Mouse (Mus musculus) adrenal gland, postnatal 10 days (tissue): ENCODE results near the gene Foxp2. TPM values are rescaled to one million over a fixed set of nuclear protein-coding genes. Genes with fewer than 3 reads are reported as not detected.

Experiments
- DNase-seq: peaks from one replicate; pipeline ENCODE4 v3.0.0; 2021; ENCODE audit warnings: mixed read lengths
- total RNA-seq, 2 experiments: library from RNA; stranded (reverse); gene quantifications; 2 replicates each; pipeline ENCODE4 v1.2.3; 2021

Gene Foxp2
- total RNA-seq, 2 experiments from 2014 or later: 5.5 to 7.0 TPM

DNA sequence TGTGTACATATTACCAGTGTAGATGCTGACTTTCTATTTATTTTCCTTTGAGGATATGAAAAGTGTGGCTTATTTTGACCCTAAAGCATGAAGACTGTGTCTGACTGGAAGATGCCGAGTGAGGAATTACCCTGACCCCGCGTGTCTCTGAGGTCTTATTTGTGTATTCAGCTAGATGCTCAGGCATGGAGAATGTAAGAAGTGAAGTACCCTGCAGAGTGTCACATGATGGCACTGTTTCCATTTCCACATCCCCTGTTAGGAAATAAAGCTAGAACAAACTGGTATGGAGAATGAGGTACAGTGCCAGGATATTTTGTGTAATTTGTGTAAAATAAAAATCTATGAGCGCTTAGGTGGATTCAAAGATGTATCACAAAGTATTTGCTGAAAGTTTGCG, 219.8 kb downstream of the Foxp2 start:
- DNase-seq: no peak

DNA sequence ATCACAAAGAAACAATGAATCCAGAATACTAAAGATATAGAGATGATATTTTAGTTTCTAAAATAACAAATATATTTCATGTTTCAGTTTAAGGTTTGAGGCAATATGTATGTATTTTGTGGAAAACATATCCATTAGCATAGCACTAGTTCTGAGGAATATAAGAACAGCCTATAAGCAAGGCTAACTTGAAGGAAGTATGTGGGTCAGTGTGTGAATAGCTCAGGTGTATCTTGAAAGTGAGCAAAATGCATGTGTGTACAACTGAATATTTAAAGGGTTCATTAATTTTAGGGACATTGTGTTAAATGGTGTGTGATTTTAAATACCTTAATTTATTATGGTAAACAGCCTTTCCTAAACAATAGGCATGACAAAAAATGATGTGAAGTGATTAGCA, 220.2 kb downstream of the Foxp2 start:
- no peak for DNase-seq

DNA sequence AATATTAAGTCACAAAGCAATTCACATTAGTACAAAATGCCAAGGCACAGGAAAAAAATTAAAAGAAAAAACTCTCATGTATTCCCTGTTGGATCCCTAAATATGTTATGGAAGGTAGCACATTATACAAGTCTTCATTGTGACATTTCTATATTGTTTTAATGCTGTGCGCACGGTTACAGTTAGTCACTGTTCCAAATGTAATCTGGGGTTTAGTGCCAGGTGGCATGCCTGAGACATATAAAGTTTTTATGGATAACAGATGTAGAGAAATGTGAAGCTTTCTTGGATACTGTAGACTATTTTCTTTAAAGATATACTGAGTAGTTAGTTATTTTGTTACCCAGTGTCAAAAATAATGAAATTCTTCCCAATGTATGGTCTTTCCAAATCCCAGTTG, 229.0 kb downstream of the Foxp2 start:
- no peak for DNase-seq

DNA sequence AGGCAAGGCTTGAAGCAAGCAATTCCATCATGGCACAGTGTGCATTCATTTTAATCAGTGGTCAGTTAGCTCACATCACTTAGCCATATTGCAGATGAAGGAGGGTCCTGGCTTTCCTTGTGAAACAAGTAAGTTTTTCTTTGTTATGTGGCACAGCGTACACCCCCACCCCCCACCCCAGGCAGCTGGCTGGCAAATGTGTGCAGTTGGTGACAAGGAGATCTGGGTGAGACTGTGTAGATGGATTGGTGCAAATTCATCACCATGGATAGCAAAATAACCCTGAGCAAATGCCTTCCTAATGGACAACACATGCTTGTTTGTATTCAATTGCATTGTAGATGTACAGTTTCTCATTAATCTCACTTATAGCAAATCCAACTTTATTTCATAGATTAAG, 240.9 kb downstream of the Foxp2 start:
- no peak for DNase-seq

DNA sequence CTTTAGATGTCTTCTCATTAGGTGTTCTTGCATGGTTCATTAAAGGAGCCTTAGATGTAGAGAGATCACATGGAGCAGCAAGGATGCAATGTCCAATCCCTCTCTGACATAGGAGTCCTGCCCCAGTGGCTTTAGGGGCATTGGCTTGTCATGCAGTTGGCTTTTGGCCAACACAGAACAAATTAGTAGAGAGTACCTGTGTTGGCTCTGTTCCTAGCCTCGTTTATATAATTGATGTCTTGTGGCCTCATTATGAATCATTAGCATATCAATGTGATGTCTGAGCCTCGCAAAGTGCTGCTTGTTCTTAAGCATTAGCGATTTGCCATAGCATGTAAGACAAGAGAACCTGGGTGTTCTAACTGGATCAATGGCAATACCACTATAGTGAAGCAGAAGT, 250.5 kb downstream of the Foxp2 start:
- no peak for DNase-seq

DNA sequence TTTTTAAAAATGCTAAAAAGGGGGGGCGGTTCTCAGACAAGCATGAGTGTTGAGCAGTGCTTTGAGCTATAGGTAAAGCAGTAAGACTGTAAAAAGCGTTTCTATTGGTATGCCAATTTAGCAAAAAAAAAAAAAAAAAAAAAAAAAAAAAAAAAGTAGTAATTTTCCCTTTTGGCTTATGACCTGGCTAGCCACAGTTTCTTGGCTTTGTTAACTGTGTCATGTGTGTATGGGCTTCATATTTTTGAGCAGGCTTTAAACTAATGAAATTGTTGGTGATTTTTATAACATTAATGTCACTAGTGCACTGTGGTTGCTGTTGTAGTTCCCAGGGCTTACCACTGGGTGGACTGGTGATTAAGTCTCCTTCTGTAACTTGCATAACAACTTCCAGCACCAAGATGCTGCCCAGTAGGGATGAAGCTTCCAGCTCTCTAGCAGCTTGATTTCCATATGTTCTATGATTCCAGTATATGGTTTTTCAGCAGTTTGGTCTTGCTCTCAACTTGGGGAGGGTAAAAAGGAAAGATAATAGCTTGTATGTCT, 262.4 kb downstream of the Foxp2 start:
- DNase-seq: peak; percentile 15

DNA sequence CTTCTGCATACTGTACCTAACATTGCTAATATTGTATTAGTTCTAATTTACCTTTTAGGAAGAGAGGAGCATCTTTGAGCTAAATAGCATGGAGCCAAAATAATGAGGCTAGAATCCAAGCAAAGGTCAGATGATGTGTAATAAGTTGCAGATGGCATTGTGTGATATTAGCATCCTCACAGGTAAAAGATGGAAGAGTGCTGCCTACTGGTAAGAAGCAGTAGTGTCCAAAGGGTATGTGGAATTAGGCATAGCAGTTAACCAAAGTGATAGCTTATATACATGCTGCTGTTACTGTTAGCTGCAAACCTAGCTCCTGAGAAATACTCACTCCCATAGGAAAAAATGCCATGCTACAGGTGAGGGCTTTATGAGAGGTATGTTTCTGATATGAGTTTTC, 275.6 kb downstream of the Foxp2 start:
- no peak for DNase-seq

DNA sequence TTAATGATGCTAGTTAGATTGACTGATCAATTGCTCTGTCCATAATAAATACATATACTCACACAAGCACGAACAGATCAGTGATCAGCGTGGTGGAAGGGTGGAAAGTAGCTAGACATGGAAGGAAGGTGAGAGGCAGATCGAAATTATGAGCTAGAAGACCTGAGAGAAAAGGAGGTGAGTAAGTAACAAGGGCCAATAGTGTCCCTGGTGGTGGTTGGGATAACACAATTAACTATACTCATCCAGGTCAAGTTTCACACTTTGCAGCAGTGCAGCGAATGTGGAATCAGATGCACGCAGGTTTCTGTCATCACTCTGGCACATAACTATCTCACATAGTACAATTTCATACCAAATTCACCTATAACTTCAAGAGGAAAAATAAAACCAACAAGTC, 291.7 kb downstream of the Foxp2 start:
- no peak for DNase-seq

DNA sequence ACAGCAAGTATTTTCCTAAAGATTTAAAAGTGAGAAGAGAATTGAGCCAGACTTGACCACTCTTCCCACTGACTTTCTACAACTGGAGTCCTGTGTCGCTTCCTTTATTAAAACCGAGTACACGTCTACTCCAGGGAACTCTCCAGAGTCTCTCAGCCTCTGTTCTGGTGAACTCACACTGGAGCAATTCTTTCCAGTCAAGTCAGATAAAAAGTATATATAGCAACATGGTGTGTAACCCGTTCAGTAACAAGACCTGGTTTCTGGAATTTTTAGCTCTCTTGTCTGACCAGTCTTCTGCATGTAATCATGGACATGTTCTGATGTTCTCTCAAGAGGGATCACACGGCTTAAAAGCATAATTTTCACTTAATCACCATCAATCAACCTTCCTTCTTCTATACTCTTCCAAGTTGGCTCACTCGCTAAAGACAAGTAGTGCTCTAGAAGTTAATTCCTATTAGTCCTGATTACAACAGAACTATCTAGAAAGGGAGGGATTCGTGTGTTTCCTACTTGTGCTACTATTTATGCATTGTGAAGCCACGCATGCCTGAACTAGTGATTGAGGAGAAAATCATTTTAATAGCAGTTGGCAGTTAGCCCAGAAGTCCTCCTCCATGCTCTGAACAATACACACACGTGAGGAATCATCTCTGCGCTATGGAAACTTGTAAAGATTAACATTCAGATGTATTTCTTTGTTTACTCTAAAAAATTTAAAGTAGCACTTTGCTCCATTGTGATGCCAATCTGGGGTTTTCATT, 341.2 kb downstream of the Foxp2 start:
- DNase-seq: no peak

DNA sequence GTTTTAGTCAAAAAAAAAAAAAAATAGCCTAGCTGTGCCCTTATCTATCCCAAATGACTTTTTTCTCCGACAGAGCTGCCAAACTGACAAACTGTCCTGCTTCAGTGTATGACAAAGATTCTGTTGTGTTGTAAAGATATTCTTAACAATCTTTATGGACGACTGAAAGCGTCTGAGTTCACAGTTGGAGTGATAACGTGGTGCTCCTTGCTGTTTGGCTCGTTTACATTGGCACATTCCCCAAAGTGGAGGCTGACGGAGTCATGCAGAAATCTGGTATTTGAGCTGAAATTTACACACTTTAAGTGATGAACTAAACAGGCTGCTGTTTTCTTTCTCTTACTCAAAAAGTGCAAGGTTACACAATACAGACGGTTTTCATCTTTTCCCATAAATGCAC, 356.2 kb downstream of the Foxp2 start:
- peak; percentile 12 for DNase-seq

DNA sequence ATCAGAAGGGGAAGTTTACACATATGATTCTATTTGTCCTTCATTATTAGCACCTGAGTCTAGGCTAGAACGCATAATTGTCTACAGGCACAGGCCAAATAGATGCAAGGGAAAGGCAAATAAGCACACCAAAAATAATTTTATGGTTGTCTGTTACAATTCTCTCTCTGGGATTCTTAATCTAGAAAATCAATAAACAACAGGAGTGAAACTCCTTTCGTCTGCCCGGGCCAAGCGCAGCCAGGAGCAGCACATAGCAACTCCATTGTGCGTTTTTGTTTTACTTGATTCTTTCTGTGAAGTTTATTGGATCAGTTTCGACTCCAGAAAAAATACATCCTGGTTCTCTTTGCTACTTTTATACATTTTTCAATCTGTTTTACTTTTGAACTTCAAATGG, 356.7 kb downstream of the Foxp2 start:
- DNase-seq: no peak

DNA sequence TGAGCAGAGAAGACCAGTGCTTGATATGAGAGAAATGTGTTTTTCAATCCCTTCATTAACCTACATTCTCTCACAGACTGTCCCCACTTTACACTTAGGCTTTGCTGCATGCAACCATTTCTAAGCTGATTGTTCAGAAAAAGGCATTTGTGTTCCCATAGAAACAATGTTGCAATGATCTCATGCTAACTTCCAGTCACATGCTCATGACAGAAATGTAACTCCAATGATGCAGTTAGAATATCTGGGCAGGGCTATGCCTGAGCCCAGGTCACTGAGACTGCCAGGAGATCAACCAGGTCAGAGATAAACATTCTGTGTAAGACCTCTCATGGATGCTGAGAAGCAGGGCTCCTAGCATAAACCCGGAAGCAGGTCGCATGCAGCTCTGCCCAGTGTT, 367.0 kb downstream of the Foxp2 start:
- no peak for DNase-seq

DNA sequence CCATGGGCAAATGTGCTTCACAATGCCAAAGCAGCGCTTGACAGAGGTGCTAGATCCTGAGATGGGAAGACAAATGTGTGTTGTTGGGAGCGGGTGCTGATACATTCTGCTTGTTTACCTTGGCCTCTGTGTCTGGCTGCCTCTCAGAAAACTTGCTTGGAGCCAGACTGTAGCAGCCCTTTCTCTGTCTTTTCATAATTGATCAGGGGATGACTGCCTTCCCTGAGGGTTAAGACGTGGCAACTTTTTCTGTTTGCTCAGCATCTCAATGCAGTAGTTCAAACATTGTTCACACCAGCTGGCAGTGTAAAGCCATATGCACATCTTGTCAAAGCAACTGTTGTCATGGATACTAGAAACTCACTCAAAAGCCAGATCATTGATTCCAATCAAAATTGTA, 384.1 kb downstream of the Foxp2 start:
- DNase-seq: peak; percentile 7

DNA sequence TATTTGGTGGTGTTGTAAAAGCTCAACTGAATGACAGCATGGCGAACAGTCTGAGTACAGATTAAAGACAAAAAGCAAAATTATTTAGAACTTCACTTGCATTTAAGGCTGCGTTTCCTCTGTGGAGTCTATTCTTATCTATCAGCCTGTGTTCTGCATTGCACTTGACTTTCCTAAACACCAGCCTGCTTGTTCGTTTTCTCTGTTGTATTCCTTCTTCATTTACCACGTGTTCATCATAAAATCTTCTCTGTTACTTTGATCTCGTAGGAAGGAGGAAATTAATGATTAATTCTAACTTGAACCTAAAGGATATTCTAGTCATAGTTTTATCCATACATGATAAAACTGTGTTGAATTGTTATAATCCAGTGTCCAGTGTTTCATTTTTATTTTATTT, 392.9 kb downstream of the Foxp2 start:
- no peak for DNase-seq

DNA sequence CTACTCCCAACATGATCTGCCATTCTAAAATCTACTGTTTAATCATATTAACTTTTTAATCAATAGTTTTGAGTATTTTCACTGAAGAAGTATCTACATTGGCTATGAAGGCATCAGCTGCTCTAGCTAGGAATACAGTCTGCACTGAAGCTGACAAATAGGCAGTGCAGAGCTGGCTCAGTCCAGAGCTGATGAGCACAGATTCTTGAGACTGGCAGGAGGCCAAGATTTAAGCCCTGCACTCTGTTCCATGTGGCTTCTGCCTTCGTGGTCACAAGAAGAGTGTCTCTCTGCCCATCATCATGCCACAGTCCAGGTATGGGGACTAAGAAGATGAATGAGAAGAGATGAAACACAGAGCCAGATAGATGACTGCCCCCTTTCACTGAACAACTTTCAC, 398.1 kb downstream of the Foxp2 start:
- DNase-seq: no peak

DNA sequence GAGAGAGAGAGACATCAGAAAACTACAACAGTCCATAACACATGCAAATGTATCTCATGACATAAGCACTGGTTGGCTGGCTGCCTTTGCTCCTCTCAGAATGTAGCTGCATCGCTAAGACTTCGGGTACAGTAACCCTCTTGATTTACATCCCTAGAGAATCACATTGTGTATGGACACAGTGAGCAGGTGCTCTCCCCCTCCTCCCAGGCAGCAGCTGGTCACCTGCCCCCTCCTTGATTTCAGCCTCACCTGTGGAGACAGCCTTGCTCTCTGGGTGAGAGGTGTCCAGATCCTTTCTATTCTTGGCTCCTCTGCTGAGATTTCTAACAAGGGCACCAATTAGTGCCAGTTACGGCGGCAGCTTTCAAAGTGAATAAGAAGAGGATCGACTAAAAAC, 409.5 kb downstream of the Foxp2 start:
- DNase-seq: no peak

DNA sequence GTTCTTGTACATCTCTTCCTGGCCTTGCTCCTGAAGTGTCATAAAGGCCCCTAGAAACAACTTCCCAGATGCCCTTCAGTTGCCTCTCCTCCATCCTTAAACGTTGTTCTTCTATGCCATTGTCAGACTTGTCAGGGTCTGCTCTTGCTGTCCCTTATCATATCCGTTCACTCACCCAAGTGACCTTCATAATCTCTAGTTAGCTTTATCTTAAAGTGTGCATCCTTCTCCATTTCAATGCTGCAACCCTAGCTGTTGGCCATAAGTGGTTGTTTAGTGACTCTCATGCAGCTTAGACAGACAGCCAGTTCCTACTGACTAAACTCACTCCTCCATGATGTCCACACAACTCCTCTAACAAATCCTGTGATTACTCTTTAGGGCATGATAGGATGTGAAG, 415.8 kb downstream of the Foxp2 start:
- DNase-seq: no peak

DNA sequence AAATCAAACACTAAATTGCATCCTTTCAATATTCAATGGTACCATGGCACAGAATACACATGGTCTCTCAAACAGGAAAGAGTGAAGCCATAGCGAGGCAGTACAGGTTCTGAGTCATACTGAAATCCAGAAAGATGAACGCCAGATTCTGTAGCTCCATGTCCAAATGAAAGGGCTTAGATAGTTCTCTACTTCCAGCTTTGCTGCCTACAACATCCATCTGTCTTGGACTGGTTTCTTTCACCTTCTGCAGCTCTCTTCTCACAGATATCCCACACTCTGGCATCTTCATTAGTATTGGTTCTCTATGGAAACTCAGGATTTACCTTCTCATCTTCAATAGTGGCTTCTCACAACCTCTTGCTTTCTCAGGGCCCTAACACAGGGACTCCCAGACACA, 417.2 kb downstream of the Foxp2 start:
- no peak for DNase-seq

DNA sequence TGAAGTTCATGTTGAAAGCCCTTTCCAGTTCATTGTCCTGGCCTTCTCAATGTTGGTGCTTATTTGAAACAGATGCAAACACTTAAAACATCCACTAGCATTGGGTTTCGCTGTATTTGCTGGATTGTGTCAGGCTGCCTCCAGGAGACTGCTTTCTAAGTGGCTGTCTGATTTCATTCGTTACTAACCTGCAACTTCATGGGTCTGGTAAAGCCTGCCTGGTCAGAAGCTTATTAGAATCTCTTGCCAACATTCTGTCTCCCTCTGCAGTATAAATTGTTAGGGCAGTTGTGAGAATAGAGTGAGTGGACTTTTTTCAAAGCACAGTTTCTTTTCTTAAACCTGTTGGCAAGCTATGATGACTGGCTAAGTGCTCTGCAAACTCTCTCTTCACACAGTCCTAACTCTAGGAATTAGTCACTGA, 420.4 kb downstream of the Foxp2 start:
- DNase-seq: peak; percentile 7

DNA sequence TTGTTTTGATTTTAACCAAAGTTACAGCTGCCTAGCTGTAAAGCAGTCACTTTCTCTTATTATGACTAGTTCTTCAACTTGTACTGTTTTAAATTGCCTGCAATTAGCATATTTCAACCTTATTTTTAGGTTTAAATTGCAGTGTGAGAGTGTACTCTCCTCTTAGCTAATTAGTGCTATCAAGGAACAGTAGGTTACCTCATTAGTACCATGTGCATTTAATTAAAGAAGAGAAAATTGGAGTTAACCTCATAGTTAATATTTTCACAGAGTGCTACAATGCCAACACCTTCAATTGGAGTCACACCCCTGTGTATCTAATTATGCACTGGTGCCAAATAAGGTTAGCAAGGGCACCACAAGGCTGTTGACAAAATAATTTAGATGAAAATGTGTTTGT, 421.9 kb downstream of the Foxp2 start:
- no peak for DNase-seq

DNA sequence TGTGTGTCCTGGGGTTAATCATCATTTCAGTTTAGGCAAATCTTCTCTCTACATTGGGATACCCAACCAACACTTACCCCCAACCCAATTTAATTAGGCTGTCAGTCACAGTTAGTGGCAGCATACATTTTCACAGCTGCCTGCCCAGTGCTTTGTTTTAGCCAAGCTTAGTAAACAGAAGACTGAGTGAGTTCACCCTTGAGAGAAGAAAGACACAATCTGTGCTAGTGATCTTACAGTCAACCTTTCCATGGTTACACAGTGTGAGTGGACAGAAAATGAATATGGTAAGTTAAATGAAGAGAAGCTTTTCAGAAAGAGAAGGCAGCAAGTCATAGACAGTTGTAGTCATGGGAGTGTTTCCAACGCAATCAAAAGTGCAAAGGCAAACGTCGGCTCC, 446.6 kb downstream of the Foxp2 start:
- no peak for DNase-seq

DNA sequence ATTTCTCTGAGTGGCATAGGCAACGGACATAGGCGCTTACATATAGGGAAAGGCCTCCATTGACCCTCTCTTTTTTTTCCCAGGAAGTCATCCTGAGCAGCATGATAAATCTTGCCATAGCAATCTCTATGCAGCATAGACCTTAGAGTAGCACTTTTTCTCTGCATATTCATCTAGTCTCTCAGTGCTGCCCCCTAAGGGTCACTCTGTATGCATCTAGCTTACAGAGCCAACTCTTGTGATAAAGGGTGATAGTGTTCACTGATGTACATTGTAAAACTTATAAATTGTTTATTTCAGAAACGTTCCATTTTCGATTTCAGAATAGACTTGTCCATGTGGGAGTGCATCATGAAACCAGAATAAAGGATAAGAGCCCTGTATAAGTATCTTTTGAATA, 454.7 kb downstream of the Foxp2 start:
- no peak for DNase-seq

DNA sequence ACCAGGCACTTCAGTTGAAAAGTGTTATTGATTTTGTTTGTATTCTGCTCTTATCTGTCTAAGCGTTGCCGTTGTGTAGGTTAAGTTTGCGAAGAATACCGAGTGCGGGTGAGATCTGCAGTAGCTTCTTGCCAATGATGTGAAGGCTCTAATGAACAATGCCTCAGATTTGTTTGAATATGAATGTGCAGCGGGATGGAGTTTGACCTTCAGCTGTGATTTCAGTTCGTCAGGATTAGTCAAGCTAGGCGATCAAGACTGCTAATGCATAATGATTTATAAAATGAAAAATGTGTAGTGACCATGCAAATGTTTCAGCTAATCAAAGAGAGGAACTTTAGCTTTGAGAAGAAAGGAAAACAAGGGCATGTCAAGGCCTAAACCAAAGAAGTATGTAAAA, 469.1 kb downstream of the Foxp2 start:
- no peak for DNase-seq

DNA sequence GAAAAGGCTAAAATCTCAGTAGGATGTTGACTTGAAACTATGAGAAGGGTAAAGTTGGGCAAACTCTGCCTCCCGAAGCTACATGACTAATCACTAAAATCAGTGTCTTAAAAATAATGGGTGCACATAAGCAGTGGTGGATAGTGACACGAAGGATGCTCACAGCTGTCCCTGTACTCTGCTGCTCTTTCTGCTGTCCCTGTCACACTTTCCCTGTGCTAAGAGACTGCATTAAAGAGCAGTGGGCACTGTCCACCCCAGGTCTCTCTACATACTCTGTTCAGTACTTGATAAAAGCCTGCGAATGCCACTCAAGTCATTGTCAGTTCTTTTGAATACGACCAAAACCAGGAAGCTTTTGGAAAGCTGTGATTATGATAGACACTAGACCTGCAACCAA, 469.7 kb downstream of the Foxp2 start:
- no peak for DNase-seq

DNA sequence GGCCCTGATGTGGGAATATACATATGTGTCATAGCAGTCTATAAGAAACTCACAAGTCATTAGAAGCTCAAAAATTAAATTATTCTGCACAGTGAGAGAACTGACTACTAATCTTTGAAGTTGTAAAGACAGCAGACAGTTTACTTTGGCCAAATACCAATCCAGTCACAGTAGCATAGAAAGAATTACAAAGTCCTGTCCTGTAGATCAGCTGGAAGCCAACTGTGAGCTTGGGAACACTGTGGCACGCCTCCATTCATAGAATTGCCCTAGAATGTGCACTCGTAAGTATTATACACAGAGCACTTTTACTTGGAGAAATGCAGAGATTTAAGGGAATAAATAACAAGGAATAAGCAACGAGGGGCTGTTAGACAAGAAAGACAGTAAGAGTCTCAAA, 472.5 kb downstream of the Foxp2 start:
- DNase-seq: no peak
